Mouse (Mus musculus) MEL (cell line): ENCODE measurements around the gene Snta1.

Experiments
- GATA1 ChIP-seq: IDR thresholded peaks from 2 replicates; pipeline ENCODE4 v1.6.1; 2011; ENCODE audit warnings: low read depth, low read length, improper control_type of control experiment
- USF2 ChIP-seq, 2 experiments: IDR thresholded peaks; 2 replicates each; pipeline ENCODE4 v1.6.1; 2011 to 2012; ENCODE audit warnings: improper control_type of control experiment in 2 of 2, low read length in 2 of 2, borderline replicate concordance in 1 of 2, inconsistent platforms in 1 of 2, low read depth in 1 of 2, mild to moderate bottlenecking in 1 of 2; ENCODE audit not compliant: insufficient read depth in 1 of 2

DNA sequence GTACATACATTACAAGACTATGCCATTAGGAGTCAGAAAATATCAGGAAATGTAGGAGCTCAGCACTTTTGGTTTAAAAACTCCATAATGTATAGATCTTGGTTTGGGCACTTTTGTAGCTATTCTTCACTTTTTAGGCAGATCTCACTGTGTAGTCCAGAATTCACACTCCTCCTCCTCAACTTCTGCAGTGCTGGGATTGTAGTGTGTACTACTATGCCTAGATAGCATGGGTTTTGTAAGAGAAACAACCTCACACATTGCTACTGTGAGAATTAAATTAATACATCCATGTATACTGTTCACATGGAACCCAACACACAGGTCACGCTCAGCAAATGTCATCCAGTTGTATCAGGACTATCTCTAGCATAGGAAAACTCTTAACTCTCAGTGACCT lies 40.4 kb downstream of the Snta1 start:
- TF ChIP-seq USF2 (IDR thresholded peaks at IDR 0.05; ENCODE audit: borderline replicate concordance in 1 of 2, insufficient read depth in 1 of 2, low read depth in 1 of 2, low read length in 2 of 2): no peak
- no peak for TF ChIP-seq GATA1
